Mouse (Mus musculus) left cerebral cortex, postnatal 36 days (tissue): ENCODE measurements at regions not wholly inside any gene's neighbourhood (a gene's known extent, or its start where the extent isn't known, plus 50 kb on each side); places are given as distances from the start of the nearest gene placed in this dataset.

ENCODE experiments used
- DNase-seq, 2 experiments: peaks; one replicate each; pipeline ENCODE4 v3.0.0; 2021 to 2022; ENCODE audit warnings: low spot score in 2 of 2, mixed read lengths in 1 of 2
- intact Hi-C: fragments of 180-260 bp; cut with DNase I; formaldehyde crosslinking; loops from one replicate; pipeline ENCODE4 v1.15.1; 2025

DNA sequence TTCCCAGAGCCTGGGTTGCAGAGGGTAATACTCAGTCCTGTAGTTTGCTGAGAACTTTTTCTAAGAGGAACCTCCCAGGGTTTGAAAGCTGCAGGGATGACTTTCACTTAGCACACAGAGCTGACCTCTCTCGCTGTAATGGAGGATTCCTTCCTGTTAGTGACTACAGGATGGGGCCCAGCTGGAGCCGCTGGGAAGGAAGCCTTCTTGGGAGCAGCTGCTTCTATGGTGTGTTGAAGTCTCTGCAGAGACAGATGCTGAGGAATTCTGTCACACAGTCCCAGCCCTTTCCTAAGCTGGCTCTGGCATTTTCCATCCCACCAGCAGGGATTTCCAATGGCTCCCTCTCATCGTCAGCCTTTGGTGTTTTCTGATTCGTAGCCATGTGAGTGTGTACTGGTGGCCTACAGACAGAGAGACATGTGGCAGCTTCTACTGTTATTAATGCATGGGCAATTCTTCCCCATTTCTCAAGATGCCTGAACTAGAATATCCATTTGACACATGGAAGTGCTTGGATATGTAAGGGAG lies 90.9 kb downstream of the Gm26897 start:
- intact Hi-C loops, result no loop called here

DNA sequence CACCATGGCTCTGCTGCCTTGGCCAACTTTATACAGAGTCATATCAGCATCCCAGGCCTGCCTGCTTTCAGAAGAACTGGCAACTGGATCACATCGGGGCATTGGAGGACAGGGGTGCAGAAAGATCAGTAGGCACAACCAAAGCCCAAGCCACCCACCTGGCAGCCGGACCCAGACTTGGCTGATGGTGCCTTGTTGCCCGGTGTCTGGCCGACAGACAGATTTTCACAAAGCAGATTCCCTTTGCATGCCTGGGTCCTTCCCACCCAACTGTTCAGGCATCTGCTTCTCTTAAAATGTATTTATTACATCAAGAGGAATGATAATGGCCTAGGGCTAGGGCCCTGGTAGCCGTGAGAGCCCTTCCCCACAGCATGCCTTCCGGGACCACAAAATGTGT lies 96.2 kb downstream of the Gm26897 start:
- no peak for DNase-seq
- intact Hi-C loops, result no loop called here

More for the DNA sequence above, 90.9 kb downstream of the Gm26897 start:
- no peak for DNase-seq

DNA sequence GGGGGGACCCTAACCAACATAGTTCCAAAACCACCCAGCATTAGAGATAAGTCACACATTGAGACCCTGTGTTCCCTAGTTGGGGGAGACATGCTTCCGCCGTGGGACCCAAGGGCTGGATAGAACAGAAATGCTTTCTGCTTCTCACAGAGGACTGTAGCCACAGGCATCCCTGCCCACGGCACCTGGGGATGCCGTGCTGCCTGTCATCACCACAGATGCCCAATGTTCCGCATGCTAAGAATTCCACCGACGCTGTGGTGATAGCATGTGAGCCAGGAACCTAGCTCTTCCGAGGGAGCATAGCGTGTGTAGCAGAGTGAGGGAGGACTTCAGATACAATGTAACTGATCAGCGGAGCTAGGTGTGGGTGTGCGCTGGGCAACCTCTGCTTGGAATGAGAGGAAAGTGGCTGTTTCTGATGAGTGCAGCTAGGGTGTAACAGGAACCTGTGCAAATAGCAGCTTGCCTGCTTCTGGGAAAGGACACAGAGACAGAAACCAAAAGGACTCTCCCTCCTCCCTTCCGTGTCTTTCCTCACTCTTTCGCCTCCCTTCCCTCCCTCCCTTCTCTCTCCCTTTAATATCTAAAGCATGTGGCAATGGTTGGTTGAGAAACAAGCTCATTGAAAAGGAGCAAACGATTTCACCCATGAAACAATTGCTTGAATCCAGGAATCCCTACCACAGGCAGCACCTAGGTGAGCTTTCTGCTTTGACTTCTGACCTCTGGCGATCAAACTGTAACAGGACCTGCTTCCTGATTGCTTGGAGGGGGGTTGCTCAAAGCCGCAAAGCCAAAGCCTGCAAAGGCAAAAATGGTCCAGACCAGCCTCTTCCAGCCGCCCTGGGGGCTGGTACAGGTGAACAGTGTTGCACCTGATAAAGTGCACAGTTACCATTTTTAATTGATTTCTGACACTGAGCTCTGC lies 102.3 kb downstream of the Gm26897 start:
- peak; percentile 20 to 22 for DNase-seq
- intact Hi-C loops, result no loop called here

DNA sequence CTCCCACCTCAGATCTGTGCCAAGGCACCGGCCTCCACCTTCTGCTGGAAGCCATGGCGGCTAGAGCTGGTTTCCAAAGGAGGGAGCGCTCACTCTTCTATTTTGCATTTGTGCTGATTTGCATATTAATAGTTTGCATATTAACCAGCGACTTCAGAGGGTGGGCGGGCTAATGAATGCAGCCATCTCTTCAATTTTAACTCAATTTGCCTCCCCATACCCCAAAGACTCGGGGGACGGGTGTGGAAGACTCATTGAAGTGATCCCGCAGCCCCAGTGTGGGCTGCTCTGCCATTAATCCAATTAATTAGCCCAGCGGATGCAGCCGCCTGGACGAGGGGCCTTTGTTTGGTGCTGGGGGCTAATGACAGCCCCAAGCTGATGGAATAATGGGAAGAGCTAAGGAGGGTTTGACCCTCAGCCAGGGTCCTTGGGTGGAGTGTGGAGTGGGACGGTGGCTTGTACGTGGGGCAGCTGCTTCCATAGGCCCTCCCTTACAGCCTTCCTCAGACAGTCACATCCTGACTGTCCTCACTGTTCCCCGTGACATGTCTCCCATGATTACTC lies 103.0 kb downstream of the Gm26897 start:
- intact Hi-C loops, result no loop called here
- DNase-seq, result no peak

DNA sequence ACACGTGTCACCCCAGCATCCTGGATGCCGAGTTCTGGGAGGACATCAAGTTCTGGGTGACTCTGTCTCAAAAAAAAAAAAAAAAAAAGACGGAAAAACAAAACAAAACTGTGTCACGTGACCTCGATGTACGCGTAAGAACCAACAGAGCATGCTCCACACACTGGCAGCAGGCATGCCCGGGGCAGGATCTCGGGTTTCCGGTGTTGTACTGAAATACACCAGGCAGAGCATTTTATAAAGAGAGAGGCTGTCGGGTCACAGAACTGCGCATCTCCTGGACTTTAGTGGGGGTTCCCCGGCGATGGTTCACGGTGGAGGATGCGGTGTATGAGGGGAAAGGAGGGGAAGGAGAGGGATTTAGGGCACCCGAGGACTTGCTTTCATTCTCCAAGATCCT lies 108.7 kb downstream of the Gm26897 start:
- intact Hi-C loops, result no loop called here
- no peak for DNase-seq

DNA sequence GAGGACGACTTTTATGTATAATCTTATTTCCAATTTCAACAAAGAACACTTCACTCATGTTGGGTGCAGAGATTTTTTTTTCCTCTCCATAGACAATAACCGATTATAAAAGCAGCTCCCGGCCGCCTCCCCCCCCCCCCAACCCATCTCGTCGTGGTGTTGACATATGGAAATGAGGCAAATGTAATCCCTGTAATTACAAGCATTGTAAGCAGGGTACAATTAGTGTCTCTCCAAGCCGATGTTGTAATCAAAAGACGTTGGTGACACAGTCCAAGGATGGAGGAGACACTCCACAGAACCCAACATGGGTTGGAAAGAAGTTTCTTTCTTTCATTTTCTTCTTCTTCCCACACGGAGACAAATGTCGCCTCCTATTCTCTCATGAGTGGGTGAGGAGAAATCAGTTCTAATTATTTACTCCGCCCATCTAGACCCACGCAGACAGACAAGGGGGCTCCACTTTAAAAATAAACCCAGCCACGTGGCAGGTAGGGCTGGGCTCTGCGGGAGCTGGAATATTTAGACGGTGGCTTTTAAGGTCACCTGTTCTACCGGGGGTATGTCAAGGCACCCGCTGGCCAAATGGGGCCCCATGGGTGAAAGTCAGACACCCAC lies 110.0 kb downstream of the Gm26897 start:
- intact Hi-C loops, result no loop called here
- no peak for DNase-seq

DNA sequence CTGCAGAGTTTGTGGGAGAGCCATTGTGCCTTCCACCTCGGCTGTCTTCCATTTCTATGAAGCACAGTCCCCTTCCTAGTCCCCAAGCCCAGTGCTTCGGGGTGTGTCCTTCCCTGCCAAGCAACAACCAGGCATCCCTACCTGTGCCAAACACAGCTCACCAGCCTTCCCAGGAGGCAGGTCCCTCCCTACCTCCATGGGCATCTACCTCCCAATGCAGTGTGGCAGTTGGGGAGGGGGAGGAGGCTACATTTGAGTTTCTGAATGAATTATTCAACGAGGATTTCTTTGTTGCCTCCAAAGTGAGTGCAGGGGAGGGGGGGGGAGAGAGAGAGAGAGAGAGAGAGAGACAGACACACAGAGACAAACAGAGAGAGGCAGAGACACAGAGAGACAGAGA lies 110.8 kb downstream of the Gm26897 start:
- intact Hi-C loops, result no loop called here
- no peak for DNase-seq

DNA sequence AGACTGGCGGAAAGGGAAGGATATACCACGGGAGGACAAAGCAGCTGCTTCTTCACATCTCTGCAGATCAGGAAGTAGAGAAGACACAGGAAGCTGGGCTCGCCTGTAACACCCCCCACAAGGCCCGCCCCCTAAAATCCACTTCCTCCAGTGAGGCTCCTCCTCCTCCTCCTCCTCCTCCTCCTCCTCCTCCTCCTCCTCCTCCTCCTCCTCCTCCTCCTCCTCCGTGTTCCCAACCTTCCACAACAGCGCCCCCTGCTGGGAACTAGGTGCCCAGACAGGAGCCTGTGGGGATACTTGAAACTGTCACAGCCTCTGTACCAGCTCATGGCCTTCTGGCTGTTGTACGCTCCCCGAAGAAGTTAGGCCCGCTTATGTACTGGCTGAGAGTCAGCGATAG lies 115.2 kb downstream of the Gm26897 start:
- intact Hi-C loops, result no loop called here
- no peak for DNase-seq

DNA sequence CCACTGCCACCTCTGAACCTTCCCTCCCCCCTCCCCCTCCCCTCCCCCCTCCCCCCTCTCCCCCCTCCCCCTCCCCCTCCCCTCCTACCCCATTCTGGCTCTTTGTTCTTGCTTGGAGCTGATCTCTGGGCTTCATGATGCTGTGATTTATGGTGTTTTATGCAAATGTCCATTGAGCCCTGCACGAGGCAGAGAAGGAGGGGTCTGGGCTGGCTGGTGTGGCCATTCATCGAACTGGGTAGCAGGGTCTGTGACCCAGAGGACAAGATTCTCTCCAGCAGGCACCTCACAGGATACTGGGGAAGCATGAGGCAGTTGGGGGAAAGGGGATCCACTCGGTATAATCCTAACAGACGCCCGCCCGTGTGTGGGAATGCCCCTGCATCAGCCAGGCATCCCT lies 119.0 kb downstream of the Gm26897 start:
- intact Hi-C loops, result no loop called here
- no peak for DNase-seq

DNA sequence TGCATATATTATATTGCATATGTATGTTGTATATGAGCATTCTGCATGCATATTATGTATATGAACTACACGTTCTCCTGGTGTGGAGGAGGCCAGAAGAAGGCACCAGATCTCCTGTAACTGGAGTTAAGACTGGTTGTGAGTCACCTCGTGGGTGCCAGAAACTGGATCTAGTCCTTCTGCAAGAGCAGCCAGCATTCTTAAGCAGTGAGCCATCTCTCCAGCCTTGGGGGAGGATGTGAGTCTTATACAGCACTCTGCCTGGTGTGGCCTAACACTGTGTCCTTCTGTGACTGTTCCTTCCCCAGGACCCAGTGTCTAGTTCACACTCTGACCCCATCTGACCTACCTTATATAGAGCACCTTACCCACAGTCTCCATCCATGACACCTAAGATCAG lies 121.6 kb downstream of the Gm26897 start:
- DNase-seq, result no peak
- intact Hi-C loops, result no loop called here

DNA sequence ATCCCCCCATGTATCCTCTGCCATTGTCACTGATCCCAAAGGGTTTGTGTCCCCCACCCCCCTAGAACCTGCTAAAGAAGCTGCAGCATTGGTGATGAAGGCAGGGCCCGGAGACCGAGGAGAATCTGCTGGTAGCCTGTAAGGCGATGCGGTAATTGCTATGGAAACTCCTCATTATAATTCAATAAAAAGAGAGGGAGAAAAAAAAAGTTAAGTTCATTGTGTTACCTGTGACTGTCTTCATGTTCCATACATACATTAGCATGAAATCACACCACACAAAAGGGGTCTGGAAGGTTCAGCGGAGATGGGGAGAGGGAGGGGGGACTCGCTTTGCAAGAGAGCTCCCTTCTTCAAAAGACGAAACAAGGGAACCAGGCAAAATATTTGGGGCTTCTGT lies 123.5 kb downstream of the Gm26897 start:
- DNase-seq, result no peak
- intact Hi-C loops, result no loop called here

DNA sequence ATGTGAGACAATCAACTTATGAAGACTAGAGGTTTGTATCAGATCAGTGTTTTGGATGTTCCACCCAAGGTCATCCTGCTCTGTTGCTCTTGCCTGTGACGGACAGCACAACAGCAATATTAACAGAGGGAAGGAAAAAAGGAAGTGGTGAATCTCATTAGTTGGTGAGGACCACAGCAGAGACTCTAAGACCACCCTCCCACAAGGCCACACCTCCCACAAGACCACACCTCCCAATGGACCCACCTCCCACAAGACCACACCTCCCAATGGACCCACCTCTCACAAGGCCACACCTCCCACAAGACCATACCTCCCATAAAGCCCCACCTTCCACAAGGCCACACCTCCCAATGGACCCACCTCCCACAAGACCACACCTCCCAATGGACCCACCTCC lies 126.7 kb downstream of the Gm26897 start:
- intact Hi-C loops, result no loop called here
- DNase-seq, result no peak

DNA sequence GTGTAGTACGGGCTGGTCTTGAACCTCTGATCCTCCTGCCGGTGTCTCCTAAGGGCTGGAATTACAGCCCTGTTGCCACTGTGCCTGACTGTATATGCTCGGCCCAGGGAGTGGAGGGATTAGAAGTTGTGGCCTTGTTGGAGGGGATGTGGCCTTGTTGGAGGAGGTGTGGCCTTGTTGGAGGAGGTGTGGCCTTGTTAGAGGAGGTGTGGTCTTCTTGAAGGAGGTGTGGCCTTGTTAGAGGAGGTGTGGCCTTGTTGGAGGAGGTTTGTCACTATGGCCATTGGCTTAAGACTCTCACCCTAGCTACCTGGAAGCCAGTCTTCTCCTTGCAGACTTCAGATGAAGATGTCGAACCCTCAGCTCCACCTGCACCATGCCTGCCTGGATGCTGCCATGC lies 128.6 kb downstream of the Gm26897 start:
- intact Hi-C loops, result no loop called here

DNA sequence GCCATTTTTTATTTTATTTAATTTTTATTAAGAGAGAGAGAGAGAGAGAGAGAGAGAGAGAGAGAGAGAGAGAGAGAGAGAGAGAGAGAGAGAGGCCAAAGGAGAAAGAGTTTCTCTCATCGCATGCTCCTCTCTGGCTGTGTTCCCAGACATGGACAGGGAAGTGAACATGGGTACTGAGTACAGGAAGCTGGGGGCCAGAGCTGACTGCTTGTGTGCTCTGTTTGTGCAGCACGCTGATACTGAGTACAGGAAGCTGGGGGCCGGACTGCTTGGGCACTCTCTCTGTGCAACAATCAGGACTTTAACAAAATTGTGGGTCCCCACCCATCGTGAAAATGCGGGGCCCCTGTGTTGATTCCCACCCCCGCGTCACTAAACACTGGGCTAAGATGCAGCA lies 130.2 kb downstream of the Gm26897 start:
- DNase-seq, result no peak
- intact Hi-C loops, result no loop called here

More for the DNA sequence above, 128.6 kb downstream of the Gm26897 start:
- no peak for DNase-seq

DNA sequence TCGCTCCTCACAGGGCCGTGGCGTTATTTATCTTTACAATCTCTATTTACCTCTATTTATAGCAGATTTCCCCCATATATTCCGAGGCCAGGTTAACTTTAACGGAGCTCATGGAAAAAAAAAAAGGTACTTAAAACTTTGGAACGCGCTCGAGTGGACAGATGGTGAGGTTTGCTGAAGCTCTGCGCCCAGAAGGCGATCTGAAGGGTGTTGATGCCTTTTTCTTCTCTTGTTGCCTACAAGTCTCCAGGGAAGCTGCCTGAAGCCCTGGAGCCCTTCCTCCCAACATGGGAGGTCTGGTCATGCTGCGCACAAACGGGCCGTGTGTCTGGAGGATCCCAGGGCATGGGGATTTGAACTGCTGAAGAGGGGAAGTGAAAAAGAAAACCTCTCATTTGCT lies 130.9 kb downstream of the Gm26897 start:
- peak; percentile 40 to 59 for DNase-seq
- intact Hi-C loops, result no loop called here

DNA sequence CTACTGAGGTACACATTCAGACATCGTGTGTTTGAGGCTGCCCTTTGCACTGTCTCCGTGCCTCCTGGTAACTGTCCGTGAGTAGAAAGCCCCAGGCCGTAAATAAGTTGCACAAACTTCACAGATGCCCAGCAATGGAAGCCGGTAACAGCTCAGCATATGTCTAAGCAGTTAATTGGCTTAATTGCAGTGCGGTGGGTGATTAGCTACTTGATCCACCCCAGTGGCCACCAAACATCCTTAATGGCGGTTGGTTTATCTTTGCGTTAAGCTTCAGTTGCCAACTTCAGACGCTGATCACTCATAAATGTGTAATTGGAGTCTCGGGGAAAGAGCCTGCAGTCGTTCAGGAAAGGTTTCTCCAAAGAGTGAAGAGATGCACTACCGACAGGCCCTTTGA lies 135.3 kb downstream of the Gm26897 start:
- DNase-seq, result no peak
- intact Hi-C loops, result no loop called here

DNA sequence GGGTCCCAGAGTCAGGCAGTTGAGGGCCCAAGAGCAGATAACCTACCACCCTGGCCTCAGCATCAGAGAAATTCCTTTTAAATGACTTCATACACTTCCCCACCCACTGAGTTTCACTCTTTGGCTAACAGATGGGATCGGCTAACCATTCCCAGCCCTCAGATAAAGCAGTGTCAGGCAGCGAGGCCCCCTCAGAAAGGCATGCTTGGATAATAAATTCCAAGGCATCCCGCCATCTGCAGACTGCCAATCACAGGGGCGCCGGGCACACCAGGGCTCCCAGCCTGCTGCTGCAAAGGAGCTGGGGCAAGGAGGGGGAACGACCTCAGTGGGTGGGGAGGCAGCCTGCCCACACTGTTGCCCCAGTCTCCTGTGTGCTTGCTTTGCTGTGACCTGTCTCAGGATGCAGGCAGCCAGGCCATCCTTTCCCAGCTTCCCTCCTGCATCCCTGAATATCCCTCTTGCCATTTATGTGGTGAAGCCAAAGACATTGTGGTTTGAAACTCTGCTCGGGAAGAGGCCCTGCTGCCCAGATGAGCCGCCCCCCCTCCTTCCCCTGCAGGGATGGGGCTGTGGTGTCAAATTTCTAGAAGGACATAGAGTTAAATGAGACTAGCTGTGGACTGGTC lies 143.6 kb downstream of the Gm26897 start:
- intact Hi-C loops, result no loop called here
- DNase-seq, result no peak

DNA sequence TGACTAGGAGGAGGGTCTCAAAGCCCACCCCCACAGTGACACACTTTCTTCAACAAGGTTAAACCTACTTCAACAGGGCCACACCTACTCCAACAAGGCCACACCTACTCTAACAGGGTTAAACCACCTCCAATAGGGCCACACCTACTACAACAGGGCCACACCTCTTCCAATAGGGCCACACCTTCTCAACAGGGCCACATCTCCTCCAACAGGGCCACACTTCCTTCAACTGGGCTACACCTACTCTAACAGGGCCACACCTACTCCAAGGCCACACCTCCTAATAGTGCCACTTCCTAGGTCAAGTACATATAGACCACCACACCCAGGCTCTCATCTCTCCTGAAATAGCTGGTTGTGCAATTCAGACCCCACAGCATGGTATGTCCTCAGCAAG lies 145.3 kb downstream of the Gm26897 start:
- intact Hi-C loops, result no loop called here

DNA sequence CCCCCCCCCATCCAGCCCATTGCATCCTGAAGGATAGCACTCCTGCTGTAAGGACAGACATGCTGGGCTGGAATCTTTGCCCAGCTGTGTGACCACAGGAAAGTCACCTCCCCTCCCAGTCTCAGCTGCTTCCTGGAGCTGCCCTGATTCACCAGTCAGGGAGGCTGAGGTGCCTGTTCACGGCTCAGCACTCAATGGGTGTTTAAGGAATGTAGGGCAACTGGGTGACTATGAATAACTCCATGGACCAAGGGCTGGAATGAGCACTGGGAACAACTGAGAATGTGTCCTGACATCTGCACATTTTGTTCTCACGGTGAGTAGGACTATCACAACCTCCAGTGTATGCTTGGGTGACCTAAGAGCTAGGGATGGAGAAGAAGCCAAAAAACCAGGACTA lies 146.5 kb downstream of the Gm26897 start:
- no peak for DNase-seq
- intact Hi-C loops, result no loop called here

More for the DNA sequence above, 145.3 kb downstream of the Gm26897 start:
- no peak for DNase-seq

DNA sequence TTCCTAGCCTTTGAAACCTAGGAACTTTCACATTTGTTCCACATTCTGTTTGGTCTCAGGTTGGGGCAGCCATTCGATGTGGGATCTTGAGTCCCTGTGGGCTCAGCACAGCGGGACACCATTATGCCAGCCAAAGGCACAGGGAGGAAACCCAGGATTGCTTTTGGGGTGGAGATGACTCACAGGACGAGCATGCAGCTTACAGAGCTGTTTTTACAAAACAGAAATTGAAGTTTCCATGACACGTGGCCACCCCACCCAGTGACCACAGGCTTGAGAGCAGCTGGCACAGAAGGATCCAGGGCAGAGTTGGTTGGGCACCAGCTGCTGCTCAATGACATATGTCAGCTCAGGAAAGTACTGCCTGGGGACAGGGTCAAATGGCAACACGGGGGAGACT lies 147.8 kb downstream of the Gm26897 start:
- intact Hi-C loops, result no loop called here
- no peak for DNase-seq
